Mouse (Mus musculus) C2C12 (cell line): Measurements from ENCODE around the gene Olfr1290. TPM values are rescaled to one million over a fixed set of nuclear protein-coding genes. Genes with fewer than 3 reads are reported as not detected.

Source experiments
- H3K27me3 ChIP-seq: one replicate; pipeline ENCODE4 v1.6.1; 2011; ENCODE audit not compliant: control insufficient read depth, insufficient read depth, insufficient read length
- H3K36me3 ChIP-seq: one replicate; pipeline ENCODE4 v1.6.1; 2011; ENCODE audit not compliant: control insufficient read depth, insufficient read depth
- H3K4me3 ChIP-seq: one replicate; pipeline ENCODE4 v1.5.1; 2011; ENCODE audit warnings: mild to moderate bottlenecking, control low read depth; ENCODE audit not compliant: poor library complexity, insufficient read depth, severe bottlenecking
- H3K79me2 ChIP-seq: one replicate; pipeline ENCODE4 v1.6.1; 2011; ENCODE audit not compliant: control insufficient read depth, insufficient read depth
- H3K79me3 ChIP-seq: one replicate; pipeline ENCODE4 v1.6.1; 2011; ENCODE audit warnings: low read depth, control low read depth
- H3ac ChIP-seq: one replicate; pipeline ENCODE3; 2011; ENCODE audit warnings: low read depth; ENCODE audit not compliant: control insufficient read depth, insufficient read length
- CEBPB ChIP-seq: IDR thresholded peaks from one replicate; pipeline ENCODE4 v1.6.1; 2011; ENCODE audit warnings: low read depth, mild to moderate bottlenecking, control low read depth, moderate library complexity
- CTCF ChIP-seq: IDR thresholded peaks from one replicate; pipeline ENCODE4 v1.5.1; 2011; ENCODE audit not compliant: control insufficient read depth, insufficient read depth, insufficient read length
- FOSL1 ChIP-seq: IDR thresholded peaks from one replicate; pipeline ENCODE4 v1.8.0; 2011; ENCODE audit warnings: mild to moderate bottlenecking, low read length; ENCODE audit not compliant: poor library complexity, insufficient read depth, severe bottlenecking
- MAX ChIP-seq: IDR thresholded peaks from one replicate; pipeline ENCODE4 v1.6.1; 2011; ENCODE audit warnings: mild to moderate bottlenecking, control low read depth
- MYOD1 ChIP-seq: IDR thresholded peaks from one replicate; pipeline ENCODE4 v1.6.1; 2011; ENCODE audit warnings: low read depth; ENCODE audit not compliant: control insufficient read depth, insufficient read length
- MYOG ChIP-seq: IDR thresholded peaks from one replicate; pipeline ENCODE4 v1.6.1; 2011; ENCODE audit not compliant: control insufficient read depth, insufficient read length; ENCODE audit errors: extremely low read depth
- USF1 ChIP-seq: IDR thresholded peaks from one replicate; pipeline ENCODE4 v1.6.1; 2011; ENCODE audit warnings: low read depth, mild to moderate bottlenecking, control low read depth, moderate library complexity
- polyA plus RNA-seq: library from polyadenylated mRNA; unstranded; fragments of >200 nt; fragmentation: generic; extraction: Trizol; gene quantifications from one replicate; pipeline ENCODE4 v1.2.1, GENCODE M21; 2012; ENCODE audit warnings: missing spikeins

The Olfr1290 gene
- polyA plus RNA-seq, 1 experiment = not detected

- Histone ChIP-seq H3K27me3 (no peaks in the 10 kb centered on the region), H3K4me3 (no peak within 1 kb of the TSS), H3ac (no peak within 1 kb of the TSS), H3K79me3 (no peaks in the 10 kb centered on the region), H3K79me2 (no peaks in the 10 kb centered on the region), H3K36me3 (no peaks in the 10 kb centered on the region)
- TF ChIP-seq MYOG (no peak), USF1 (no peak), MAX (no peak), CEBPB (no peak), CTCF (no peak), FOSL1 (no peak), MYOD1 (no peak)
Measured at GRCm38 (mm10) chr2:111473801-111474200, 19.8 kb downstream of the Olfr1290 start, which contains the start of gene Olfr1288. Olfr1288 (plus strand) TSS chr2:111474101.

DNA sequence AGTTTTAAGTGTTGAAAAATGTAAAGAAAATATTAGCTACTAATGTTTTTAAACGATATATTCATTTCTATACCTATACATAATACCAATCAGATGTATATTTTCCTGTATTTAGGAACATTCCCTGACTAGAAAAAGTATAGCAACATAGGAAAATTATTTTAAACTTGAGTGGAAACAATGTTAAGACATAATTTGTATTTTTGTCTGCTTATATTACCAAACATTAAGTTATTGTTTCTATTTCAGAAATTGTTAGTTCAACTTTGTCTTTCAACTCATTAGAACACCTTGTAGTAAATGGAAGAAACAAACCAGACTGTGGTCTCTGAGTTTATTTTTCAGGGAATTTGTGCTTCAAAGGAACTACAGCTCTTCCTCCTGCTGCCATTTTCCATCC lies 44.8 kb downstream of the Olfr1290 start, which contains the start of gene Olfr1287:
Gene Olfr1287 (plus strand): TSS at position 301 of the 400 bp plus-strand sequence.
- TF ChIP-seq FOSL1 = no peak
- H3K27me3 ChIP-seq = no peaks in the 10 kb centered on the region
- H3K79me2 ChIP-seq = no peaks in the 10 kb centered on the region
- no peaks in the 10 kb centered on the region for H3K36me3 ChIP-seq
- H3ac ChIP-seq = no peak within 1 kb of the TSS
- H3K79me3 ChIP-seq = no peaks in the 10 kb centered on the region
- no peak within 1 kb of the TSS for H3K4me3 ChIP-seq

Other genes with a start within 250 kb of the Olfr1290 start
- gene Olfr1276, start 239.3 kb downstream of the Olfr1290 start, polyA plus RNA-seq = not detected
- not detected for gene Olfr1277, start 219.7 kb downstream of the Olfr1290 start, polyA plus RNA-seq
- not detected for gene Olfr1278, start 203.7 kb downstream of the Olfr1290 start, polyA plus RNA-seq
- gene Olfr1279, start 193.2 kb downstream of the Olfr1290 start, polyA plus RNA-seq = not detected
- not detected for gene Olfr1280, start 179.8 kb downstream of the Olfr1290 start, polyA plus RNA-seq
- not detected for gene Olfr1281, start 167.3 kb downstream of the Olfr1290 start, polyA plus RNA-seq
- gene Olfr1282, start 157.8 kb downstream of the Olfr1290 start, polyA plus RNA-seq = not detected
- not detected for gene Olfr1283, start 127.0 kb downstream of the Olfr1290 start, polyA plus RNA-seq
- gene Olfr1284, start 118.3 kb downstream of the Olfr1290 start, polyA plus RNA-seq = not detected
- gene Olfr1286, start 70.7 kb downstream of the Olfr1290 start, polyA plus RNA-seq = not detected
- gene Olfr1287, start 44.7 kb downstream of the Olfr1290 start, polyA plus RNA-seq = not detected
- not detected for gene Olfr1288, start 19.7 kb downstream of the Olfr1290 start, polyA plus RNA-seq
- gene Olfr1289, start 13.0 kb downstream of the Olfr1290 start, polyA plus RNA-seq = not detected
- gene Olfr1291-ps1, start 3.4 kb upstream of the Olfr1290 start, polyA plus RNA-seq = not detected
- not detected for gene Olfr1293-ps, start 31.4 kb upstream of the Olfr1290 start, polyA plus RNA-seq
- not detected for gene Olfr1294, start 46.5 kb upstream of the Olfr1290 start, polyA plus RNA-seq
- not detected for gene Olfr1295, start 75.9 kb upstream of the Olfr1290 start, polyA plus RNA-seq
- not detected for gene Olfr1297, start 132.7 kb upstream of the Olfr1290 start, polyA plus RNA-seq
- not detected for gene Olfr1298, start 155.4 kb upstream of the Olfr1290 start, polyA plus RNA-seq
- gene Olfr1299, start 167.6 kb upstream of the Olfr1290 start, polyA plus RNA-seq = not detected